Mouse (Mus musculus) cerebellum, adult (tissue): Measurements from ENCODE around the gene Eif1.
"Not testable (repeated sequence)": the region's sequence is repeated elsewhere in the genome, so short reads cannot be mapped to it uniquely, and the experiment has no call there.

Source experiments
- ATAC-seq: cut with Nextera tagmentation; 2 replicates; pipeline ENCODE4 v1.9.2; 2017; ENCODE audit warnings: mild to moderate bottlenecking, moderate library complexity, mixed read lengths; ENCODE audit not compliant: insufficient number of reproducible peaks, low FRiP score, low TSS enrichment

Eif1 gene

DNA sequence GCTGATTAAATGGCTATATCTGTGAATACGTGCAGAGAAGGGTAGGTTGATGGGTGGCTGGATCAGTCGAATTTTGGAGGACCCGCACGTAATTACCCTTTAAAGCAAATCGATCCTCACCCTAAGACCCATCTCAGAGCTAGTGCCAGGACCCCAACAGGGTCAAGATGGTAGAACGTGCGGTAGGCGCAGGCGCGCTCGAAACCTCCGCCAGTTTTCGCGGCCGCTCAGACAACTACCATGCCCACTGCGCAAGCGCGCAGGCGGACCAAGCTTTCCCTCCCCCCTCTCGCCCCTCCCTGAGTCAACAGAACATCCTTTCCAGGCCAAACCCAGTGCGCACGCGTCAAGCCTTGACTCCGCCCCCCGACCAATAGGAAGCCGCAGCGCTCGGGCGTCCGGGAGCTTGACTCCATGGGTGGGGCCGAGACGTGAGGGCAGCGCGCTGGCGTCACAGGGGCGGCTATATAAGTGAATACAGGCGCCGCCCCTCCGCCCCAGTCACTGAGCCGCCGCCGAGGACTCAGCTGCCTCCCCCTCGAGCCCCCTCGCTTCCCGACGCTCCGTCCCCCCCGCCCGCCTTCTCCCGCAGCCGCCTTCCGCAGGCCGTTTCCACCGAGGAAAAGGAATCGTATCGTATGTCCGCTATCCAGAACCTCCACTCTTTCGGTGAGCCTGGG is at the start of gene Eif1:
Gene Eif1, plus strand, starts transcription at position 394 of the 680 bp plus-strand sequence.
- peak; percentile 87 for ATAC-seq

DNA sequence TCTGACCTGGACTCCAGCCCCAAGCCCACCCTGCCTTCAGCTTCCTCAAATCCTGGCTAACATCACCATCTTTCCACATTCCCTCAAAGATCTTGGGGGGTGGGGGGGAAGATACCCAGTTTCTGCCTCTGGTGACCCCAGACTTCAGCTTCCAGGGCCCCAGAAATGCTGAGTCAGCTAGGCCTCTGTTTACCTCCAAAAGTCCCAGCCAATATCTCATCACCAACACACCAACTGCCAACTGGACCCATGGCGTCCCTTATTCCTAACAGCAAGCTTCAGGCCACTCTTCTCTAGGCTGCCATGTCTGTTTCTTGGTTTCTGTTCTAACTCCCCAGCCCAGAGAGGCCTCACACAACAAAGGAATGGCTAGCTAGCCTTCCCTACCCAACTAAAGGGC is 47.8 kb upstream of the Eif1 start:
- no peak for ATAC-seq

DNA sequence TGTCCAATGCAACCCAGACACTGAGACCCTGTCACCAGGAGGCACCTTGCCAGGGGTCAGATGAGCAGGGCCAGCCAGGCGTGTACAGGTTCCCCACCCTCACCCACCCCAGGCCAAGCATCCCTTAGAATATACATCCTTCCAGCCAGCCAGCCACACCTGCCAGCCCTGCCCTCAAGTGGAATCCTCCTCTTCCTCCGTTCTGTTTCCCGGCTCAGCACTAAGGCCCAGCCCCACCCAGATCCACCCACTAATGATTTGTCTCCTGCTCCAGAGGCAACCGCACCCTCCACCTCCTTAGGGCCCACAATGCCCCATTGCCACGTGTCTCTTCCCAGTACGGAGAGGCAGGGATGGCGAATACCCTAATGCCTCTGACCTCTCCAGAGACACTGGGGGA is 45.0 kb upstream of the Eif1 start:
- no peak for ATAC-seq

DNA sequence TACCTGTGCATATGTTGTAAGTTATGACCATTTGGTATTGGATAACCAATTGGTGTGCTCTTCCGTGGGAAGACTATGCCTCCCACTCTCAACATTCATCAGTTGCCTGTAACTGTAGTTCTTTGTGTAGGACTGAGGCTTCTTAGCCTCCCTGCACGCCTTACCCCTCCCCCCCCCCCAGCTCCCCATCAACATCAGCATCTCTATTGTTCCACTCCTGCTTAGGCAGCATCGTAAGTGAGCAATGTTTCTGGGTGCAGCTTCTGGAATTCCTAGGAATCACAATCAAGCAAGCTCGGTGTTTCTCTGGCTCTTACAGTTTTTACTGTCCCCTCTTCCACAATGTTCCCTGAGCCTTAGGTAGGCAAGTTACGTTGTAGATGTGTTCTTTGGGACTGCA is 44.2 kb upstream of the Eif1 start:
- no peak for ATAC-seq

DNA sequence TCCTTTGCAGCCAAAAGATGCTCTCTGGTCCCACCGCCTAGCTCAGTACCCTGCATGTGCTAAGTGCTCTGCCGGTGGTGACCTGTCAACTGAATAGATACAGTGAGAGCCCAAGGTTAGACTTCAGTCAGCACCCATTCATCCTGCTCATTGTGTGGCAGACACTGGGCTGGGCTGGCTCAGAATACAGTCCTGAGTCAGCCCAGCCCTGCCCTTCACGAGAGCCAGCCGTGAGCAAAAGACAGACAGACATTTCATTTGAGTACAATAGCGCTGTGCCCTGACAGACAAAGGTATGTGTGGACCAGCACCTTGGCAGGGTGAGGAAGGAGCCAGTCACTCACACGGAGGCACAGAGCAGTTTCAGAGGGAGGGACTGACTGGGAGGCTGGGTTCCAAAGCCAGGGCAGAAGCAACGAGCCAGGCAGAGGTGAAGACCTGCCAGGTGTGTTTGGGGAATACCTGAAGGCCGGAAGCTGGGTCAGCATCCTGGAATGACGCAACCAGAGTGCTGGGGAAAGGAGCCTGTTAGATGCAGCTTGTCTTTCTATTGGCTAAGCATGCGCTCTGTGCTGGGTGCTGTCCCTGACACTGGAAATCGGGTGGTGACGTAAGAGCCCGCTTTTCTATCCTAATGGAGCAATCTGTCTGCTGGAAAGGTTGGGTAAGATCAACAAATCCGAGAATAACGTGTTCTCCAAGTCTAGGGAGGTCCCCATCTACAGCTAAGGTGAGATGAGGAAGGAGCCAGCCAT is 41.8 kb upstream of the Eif1 start:
- no peak for ATAC-seq

DNA sequence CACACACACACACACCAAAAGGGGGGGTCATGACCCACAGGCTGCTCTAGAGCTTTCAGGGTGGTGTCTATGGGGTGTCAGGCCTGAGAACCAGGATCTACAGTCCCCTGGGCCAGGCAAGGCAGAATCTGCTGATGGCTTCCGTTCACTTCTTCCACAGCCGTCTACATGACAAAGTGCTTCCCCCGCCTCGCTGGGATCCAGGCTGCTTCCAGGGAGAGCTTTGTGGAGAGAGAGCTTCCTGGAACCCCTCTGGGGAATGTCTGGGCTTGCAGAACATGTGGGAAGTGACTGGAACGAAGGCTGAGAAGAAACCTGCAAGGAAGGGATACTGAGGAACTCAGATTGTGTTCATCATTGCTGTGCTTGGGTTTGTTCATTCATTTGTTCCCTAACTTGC is 40.9 kb upstream of the Eif1 start:
- ATAC-seq = no peak

DNA sequence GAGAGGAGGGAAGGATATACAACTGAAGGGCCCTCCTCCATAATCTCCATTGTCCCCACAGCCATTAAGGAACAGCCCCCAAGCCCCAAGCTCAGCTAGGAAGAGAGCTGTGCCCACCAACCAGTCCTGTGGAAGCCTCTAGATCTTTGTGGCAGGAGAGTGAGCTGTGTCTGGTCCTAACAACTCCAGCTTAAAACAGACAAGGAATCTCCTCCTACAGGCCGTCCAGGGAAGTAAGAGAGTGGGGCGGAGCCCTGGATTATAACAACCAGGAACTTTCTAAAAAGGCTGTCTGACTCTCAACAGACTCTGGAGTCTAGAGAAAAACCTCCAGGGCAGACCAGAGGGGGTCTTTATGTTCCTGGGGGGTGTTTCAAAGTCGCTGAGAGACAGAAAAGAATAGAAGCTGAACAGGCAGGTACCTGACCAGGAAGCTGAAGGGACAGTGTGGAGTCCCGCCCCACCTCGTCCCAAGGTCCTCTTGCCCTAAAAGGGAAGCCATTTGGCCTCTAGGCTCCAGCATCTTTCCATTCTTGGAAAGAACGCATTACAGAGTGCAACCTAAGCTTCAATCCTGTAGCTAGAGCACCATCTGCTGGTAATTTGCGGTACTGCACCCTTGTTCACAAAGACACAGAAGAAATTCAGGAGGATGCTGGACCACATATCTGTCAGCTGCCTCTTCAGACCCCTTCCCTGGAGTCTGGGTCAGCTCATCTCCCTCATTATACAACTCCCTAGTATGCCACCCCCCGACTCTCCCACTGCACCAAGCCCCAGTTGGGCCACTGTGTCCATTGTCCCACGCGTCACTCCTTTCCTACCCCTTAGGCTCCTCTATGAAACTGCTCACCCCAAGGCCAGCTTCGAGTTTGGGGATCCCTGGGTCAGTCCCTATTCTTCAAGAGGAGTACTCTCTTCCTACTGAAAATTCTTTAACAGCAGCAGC is 37.8 kb upstream of the Eif1 start:
- ATAC-seq = no peak; the same call in 1 of the 2 replicates

DNA sequence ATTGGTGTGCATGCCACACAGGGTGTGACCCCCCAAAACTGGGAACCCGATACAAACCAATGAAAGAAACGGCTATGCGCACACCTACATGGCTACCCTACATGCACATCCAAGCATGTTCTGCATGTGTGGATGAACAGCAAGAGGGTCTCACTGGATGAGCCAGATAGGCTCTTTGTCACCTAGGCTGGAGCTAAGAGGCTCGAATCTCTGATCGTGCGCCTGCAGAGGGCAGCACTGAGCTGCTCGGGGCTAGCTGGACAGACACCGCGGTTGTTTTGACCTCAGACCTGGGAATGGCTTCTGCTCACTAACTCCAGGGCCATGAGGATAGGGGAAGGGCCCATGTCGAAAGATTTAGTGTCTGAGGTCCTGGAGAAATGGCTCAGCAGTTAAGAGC is 37.1 kb upstream of the Eif1 start:
- ATAC-seq = no peak

DNA sequence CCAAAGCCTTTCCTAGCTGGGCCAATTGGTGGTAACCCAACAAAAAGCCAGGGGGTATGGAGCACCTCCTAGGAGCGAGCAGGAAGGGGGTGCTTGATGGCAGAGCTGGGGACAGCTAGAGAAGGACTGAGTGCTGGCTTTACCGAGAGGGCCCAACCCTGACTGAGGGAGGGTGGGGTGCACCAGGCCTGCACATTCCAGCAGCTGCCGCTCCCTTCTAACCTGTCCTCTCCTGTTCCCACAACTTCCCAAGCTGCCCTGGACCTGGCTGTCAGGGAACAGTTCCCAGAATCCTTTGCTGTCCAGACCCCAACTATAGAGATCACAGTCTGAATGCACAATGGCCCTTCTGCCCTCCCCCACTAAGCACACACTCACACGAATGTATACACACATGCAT is 34.7 kb upstream of the Eif1 start:
- no peak for ATAC-seq

DNA sequence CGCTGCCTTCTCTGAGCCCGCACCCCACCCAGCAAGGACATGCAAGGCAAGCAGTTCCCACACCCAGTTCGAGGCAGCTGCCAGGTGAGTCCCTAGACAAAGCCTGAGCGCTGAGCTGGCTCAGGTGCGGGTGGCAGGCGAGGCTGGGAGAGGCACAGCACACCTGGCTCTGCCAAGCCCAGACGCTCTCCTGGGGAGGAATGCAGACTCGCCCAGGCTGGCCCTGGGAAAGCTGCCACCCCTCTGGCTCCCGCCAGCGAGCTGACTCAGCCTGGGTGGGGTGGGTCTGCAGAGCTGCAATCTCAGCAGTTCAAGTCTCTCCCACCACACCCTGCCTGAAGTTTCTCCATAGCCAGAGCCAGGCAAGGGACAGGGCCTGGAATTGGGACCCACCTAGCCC is 32.7 kb upstream of the Eif1 start:
- ATAC-seq = no peak

DNA sequence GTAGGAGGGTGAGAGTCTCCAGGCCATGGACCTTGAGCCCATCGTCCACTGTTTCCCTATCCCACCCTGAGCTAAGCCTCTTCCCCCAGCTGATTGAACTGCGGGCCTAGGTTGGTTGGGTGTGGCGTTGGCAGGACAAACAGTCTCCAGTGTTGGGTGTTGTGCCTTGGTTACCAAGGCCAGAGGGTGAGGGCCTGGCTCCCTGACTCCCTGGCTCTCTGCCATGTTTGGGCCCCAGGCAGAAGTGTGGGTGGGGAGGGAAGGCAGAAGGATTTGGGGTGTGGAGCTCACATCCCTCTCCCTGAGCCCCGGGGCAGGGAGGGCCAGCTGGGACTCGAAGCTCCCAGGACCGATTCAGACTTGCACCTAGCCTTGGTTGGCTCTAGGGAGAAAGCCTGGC is 30.7 kb upstream of the Eif1 start:
- no peak for ATAC-seq

DNA sequence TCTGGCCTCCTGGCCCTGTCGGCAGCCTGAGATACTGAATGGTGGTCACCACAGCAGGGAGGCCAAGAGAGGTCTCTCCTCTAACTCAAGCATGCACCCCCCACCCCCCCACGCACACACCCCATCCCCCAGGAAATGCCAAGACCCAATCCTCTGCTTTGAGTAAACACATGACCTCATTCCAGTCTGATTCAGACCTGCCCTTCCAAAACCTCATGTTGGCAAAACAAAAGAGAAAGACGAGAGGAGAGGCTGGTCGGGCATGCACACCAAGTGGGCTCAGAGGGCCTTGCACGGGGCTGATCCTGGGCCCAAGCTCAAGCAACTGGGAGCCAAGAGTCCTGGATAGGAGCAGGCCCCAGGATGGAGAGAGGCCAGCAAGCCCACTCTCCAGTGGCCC is 29.4 kb upstream of the Eif1 start:
- no peak for ATAC-seq

DNA sequence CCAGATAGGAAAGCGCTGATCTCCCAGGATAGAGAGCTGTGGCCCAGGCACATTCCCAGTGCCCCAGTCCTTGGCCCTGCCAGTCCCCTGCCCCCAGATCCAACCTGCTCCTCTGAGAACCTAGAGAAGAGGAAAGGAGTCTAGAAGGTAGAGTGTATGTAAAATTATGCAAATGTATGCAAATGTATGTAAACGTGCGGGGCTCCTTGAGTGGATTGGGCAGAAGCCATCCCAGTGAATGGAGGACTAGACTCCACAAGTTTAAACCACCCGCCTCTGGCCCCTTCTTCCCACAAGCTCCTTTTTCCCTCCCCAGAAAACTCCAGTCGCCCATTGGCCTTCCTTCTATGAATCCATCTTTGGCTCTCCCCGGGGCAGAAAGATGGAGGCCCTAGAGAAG is 26.8 kb upstream of the Eif1 start:
- ATAC-seq = no peak

DNA sequence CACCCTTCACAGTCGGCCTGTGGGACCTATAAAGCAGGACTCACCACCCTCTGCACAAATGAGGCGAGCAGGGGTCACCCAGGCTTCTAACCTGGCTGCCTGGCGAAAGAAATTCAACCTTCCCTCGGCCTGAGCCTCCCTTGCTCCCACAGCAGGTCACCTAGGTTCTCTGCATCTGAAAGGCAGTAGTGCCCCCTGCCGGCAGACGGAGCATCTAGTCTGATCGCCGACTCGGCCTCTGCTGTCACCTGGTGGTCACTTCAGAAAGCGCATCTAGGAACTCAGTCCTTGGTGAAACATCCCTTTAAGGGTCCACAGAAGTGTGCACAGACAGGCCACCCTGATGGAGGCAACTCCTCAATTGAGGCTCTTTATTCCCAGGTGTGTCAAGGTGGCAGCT is 24.4 kb upstream of the Eif1 start:
- 0 out of 2 replicates have a peak, but pooled peaks have one; percentile 52 for ATAC-seq

DNA sequence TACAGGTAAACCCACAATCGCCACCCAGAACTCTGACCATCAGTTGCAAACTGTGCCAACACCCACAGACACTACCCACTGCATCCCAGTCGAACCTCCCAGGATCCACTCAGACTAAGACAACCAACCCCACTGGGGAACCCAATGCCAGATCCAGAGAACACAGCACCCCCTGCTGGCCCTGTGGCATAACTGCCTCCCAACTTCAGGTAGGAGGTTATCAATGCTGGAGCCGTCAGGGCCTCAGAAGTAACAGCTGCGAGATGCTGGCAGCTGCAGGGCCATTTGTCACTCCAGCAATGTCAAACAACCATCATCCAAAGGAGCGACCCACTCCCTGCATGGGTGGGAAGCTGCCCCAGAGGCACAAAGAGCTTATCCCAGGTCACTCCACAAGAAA is 21.9 kb upstream of the Eif1 start:
- ATAC-seq = no peak

DNA sequence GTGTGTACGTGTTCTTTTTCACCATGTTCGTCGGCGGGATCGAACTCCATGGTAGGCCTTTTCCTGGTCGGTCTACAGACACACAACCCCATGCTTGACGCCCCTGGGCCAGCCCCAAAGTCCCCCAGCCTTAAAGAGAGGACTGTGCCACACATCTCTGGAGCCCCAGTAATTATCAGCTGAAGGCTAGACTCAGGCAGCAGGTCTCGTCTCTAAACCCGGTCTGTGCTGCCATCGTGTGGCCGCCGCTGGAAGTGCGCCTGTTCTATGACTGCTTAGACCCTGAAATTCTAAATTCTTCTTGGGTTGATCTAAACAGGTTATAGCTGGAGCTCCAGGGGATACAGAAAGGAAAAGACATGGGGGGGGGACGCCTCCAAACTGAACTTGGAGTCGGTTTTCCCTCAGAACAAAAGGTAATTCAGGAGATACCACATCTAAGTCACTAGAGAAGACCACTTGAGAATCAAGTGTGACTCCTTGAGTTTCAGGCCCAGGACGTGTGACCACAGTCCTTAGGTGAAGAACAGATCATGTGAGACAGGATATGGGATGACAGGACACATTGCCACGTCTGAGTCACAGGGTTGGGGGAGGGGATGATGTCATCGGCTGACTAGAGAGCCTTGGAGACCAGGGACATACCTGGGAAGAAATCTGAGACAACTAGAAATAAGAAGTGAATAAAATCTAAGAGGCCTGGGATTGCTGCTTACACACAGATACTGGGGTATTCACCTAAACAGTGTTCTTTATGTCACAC is 21.2 kb upstream of the Eif1 start:
- ATAC-seq = peak; percentile 56; the same call in 1 of the 2 replicates

DNA sequence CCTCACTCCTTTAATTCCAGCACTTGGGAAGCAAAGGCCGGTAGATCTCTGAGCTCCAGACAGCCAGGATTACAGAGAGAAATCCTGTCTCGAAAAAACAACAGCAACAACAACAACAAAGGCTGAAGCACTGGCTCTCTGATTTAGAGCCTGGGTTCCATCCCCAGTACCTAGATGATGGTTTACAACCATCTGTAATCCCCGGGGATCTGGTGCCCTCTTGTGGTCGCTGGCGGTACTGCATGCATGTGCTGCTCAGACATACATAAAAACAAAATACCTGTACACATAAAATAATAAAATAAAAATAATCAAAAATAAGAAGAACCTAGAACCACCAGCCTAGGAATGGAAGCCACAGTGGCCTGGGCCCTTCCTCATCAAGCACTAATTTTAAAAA is 19.4 kb upstream of the Eif1 start:
- no peak for ATAC-seq

DNA sequence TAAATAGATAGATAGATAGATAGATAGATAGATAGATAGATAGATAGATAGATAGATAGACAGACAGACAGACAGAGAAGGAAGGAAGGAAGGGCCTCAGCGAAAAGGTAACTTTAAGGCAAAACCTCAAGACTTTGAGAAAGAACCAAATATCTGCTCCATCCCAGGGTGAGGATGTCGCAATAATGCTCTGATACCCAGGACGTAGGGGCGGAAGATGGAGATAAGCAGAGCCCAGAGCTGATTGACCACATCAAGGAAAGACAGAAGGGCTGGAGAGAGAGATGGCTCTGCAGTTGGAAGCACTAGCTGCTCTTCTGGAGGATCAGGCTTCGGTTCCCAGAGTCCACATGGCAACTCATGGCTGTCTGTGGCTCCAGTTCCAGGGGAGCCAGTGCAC is 18.4 kb upstream of the Eif1 start:
- ATAC-seq = no peak

DNA sequence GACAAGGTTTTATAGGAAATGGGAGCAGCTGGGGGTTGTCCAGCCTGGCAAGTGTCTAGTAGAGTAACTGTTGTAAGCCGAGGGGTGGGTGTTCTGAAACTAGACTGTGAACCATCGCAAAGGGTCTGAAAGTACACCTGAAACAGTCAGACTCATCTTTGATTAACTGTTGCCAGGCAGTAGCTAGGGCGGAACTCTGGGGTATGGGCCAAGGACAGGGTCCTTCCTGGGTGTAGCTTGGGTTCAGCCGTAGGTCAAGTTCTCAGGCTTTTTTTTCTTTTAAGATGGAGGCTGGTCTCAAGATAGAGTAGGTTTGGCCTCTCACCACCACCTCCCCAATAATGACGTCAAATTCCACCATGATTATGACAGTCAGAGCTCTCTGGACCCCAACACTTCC is 11.8 kb upstream of the Eif1 start:
- ATAC-seq = no peak

DNA sequence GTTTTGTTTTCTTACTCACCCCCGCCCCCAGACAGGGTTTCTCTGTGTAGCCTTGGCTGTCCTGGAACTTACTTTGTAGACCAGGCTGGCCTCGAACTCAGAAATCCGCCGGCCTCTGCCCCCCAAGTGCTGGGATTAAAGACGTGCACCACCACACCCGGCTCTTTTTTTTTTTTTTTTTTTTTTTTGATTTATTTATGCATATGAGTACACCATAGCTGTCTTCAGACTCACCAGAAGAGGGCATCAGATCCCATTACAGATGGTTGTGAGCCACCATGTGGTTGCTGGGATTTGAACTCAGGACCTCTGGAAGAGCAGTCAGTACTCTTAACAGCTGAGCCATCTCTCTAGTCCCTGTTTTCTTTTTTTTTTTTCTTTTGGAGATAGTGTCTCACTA is 11.0 kb upstream of the Eif1 start:
- not testable (repeated sequence) for ATAC-seq
